Mouse (Mus musculus) kidney, adult 2 months (tissue): ENCODE measurements at regions not wholly inside any gene's neighbourhood (a gene's known extent, or its start where the extent isn't known, plus 50 kb on each side); places are given as distances from the start of the nearest gene placed in this dataset.

Source experiments
- DNase-seq: peaks from one replicate; pipeline ENCODE4 v3.0.0; 2021
- H3K27ac ChIP-seq: fragments of 200-500 bp; 2 replicates; pipeline ENCODE4 v1.5.1; 2012; ENCODE audit warnings: low read depth, low read length, control low read depth, inconsistent platforms; ENCODE audit not compliant: insufficient read depth
- H3K27me3 ChIP-seq: fragments of 200-500 bp; replicated peaks from 2 replicates; pipeline ENCODE4 v1.6.1; 2012; ENCODE audit warnings: mild to moderate bottlenecking, moderate library complexity, low read length, inconsistent platforms; ENCODE audit not compliant: control insufficient read depth, insufficient read depth
- H3K36me3 ChIP-seq: fragments of 200-500 bp; 2 replicates; pipeline ENCODE4 v1.6.1; 2012; ENCODE audit warnings: mild to moderate bottlenecking, moderate library complexity, low read length, inconsistent platforms; ENCODE audit not compliant: control insufficient read depth, insufficient read depth
- H3K4me1 ChIP-seq: fragments of 200-500 bp; 2 replicates; pipeline ENCODE4 v1.6.1; 2011; ENCODE audit warnings: low read length; ENCODE audit not compliant: control insufficient read depth, insufficient read depth
- H3K4me3 ChIP-seq: fragments of 200-500 bp; 2 replicates; pipeline ENCODE4 v1.5.1; 2011; ENCODE audit warnings: mild to moderate bottlenecking, low read depth, low read length, control low read depth; ENCODE audit not compliant: insufficient read depth
- CTCF ChIP-seq: fragments of 200-500 bp; conservative IDR thresholded peaks from 2 replicates; pipeline ENCODE4 v1.5.1; 2011; ENCODE audit warnings: low read depth, mild to moderate bottlenecking, control low read depth, low read length, moderate library complexity, mixed read lengths; ENCODE audit not compliant: insufficient read depth, insufficient read length
- POLR2A ChIP-seq: fragments of 200-500 bp; IDR thresholded peaks from one replicate; pipeline ENCODE4 v1.6.1; 2011; ENCODE audit warnings: low read depth, low read length, control low read depth
- WGBS: fragments of 180-500 bp; shearing (Covaris S2); methylation state at CpG from one replicate; pipeline ENCODE4 v1.1.7; 2018; 5-methylcytosine and 5-hydroxymethylcytosine counted together

DNA sequence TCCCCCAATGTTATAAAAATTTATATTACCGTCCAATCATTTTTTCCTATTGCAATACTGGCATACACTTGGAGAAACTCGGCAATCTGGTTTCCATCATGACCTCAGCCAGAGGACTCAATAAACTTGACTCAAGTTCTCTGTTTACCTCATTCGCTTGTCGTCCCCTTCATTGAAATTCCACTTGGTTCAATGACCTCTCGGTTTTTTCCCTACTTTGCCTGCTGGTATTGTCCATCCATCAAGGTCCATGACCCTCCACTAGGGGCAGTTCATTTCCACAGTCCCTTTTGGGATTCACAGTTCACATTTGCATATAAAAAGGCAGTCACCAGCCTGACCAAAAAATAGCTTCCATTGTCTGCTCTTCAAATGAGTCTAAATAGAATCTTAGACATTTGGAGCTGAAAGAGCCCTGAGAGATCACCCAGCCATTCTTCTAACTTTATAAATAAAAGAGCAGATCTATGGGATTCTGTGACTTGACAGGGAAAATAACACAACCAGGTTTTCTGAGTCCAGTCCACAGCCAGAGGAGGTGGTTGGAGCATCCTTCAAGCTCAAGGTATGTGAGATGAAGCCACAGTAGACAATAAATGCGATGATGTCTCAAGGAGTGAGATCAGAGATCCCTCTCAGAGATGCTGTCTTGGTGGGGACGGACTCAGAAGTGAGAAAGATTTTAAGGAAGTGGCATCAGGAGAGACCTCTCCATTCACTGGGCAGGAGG is 347.4 kb upstream of the Jarid2 start:
- DNase-seq, result peak; percentile 50
- no peak overlapping the region for H3K27ac ChIP-seq
- no peaks in the 10 kb centered on the region for H3K36me3 ChIP-seq
- 69% methylated on average over 7 of the region's 7 CpGs for WGBS
- TF ChIP-seq CTCF (peak; percentile 31; the same call in 1 of the 2 replicates), POLR2A (no peak)
- no peaks in the 10 kb centered on the region for H3K4me1 ChIP-seq
- no peaks in the 10 kb centered on the region for H3K27me3 ChIP-seq
- H3K4me3 ChIP-seq, result no peak overlapping the region

DNA sequence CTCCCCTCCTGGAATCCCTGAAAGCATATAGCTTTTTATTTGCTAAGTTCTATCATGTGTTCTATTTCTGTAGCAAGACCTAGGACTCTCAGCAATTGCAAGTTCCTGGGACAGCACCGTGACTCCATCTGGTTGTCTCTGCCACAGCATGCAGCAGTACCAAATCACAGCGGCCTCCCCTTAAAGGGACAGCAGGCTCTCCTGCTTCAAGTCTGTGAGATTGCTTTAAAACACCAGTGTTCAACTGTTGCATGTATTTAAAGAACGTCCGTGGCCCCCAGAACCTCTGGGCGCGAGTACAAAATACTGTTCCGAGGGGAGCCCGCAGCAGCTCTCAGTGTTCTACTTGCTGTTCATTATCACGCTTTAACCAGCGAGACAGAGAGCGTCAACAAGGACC is 346.0 kb upstream of the Jarid2 start:
- no peak for DNase-seq
- Histone ChIP-seq H3K4me1 (no peaks in the 10 kb centered on the region), H3K27me3 (no peaks in the 10 kb centered on the region), H3K4me3 (no peak overlapping the region), H3K27ac (no peak overlapping the region), H3K36me3 (no peaks in the 10 kb centered on the region)
- TF ChIP-seq CTCF (no peak), POLR2A (no peak)
- WGBS, result 65% methylated on average over 11 of the region's 11 CpGs

DNA sequence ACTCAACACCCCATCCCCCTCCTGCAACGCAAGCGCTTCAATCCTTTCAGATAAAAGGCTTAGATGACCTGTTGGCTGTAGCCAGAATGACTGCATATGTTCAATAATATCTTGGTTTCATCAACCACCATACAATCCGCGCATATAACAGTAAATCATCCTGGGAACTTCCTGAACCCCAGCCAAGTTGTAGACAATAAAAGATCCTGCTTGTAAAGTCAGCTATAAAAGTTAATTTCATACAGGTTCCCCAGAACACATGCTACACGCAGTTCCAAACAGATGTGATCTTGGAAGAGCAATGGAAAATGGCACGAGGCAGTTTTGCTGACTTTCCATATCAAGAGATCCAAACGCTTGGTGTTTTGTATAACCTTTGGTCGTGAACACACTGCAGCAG is 342.5 kb upstream of the Jarid2 start:
- no peak for TF ChIP-seq CTCF
- TF ChIP-seq POLR2A, result no peak
- Histone ChIP-seq H3K27ac (no peak overlapping the region), H3K4me1 (no peaks in the 10 kb centered on the region), H3K36me3 (no peaks in the 10 kb centered on the region), H3K4me3 (no peak overlapping the region), H3K27me3 (no peaks in the 10 kb centered on the region)
- 59% methylated on average over 8 of the region's 8 CpGs for WGBS
- no peak for DNase-seq

DNA sequence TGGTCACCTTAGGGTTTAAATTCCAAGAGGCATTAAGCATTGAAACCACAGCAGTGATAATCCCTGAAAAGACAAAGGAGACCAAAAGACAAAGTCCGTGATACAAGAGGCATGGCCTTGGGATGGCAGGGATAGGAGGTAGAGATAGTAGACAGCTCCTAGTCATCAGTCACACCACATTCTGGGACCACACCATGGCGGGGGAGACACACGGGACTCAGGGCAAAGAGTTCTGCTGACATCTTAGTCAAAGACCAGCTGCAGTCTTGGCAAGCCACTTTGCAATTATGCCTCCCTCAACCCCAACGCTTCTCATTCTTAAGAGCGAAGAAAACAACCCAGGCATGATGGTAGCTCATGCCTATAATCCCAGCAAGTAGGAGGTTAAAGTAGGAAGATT is 339.6 kb upstream of the Jarid2 start:
- H3K4me3 ChIP-seq, result no peak overlapping the region
- H3K27ac ChIP-seq, result no peak overlapping the region
- no peak for TF ChIP-seq POLR2A
- TF ChIP-seq CTCF, result no peak
- no peak for DNase-seq
- 94% methylated on average over 5 of the region's 5 CpGs for WGBS
- no peaks in the 10 kb centered on the region for H3K36me3 ChIP-seq
- no peaks in the 10 kb centered on the region for H3K4me1 ChIP-seq
- no peaks in the 10 kb centered on the region for H3K27me3 ChIP-seq

DNA sequence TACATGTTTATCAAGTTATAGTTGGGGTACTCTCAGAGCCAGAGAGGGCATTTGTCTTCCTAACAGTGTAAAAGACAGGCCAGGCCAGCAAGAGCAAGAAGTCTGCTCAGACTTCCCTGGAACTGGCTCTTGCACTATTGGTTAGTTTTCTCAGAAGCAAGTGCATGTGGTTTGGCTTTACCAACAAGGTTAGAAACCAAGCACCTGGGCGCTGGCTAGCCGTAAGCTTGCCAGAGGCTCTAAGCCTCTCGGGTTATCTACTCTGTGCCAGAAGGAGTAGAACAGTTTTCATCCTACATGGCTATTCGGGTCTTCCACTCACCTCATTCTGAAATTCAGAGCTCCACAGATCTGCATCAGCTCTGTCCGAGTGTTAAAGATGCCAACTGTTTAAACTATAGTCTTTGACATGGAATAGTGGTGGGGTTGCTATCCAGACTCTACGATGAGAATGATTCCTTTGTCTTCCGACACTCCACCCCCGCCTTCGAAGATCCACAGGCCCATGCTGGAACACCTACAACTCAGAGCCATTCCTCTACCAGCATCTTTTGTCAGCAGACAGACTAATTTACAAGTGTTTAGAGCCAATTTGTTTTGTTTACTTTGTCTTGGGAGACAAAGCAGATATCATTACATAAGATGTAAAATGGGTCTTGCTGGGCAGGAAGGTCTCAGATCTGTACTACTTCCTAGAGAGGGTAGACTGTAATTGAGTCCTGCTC is 338.4 kb upstream of the Jarid2 start:
- DNase-seq, result no peak
- Histone ChIP-seq H3K27ac (no peak overlapping the region), H3K4me1 (no peaks in the 10 kb centered on the region), H3K36me3 (no peaks in the 10 kb centered on the region), H3K4me3 (no peak overlapping the region), H3K27me3 (no peaks in the 10 kb centered on the region)
- 95% methylated on average over 9 of the region's 9 CpGs for WGBS
- TF ChIP-seq POLR2A (no peak), CTCF (no peak)

DNA sequence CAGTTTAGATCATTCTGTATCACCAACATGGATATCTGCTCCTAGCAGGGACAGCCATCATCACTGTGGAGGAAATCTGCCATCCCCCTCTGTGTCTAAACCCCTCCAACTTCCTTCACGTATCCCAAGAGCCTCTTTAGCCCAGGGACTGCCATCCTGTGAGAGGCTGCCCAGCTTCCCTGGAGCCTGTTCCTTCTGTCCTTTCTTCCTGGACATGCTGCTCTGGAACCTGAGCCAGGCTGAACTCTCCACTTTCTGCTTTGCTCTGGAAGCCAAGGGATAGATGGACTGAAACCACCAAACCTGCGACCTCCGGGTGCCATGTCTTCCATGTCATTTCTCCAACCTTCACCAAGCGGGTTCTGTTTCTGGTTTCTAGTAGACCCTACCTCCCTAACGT is 335.3 kb upstream of the Jarid2 start:
- Histone ChIP-seq H3K4me1 (no peaks in the 10 kb centered on the region), H3K36me3 (no peaks in the 10 kb centered on the region), H3K27me3 (no peaks in the 10 kb centered on the region), H3K27ac (no peak overlapping the region), H3K4me3 (no peak overlapping the region)
- no peak for DNase-seq
- 95% methylated on average over 5 of the region's 5 CpGs for WGBS
- no peak for TF ChIP-seq POLR2A
- no peak for TF ChIP-seq CTCF

DNA sequence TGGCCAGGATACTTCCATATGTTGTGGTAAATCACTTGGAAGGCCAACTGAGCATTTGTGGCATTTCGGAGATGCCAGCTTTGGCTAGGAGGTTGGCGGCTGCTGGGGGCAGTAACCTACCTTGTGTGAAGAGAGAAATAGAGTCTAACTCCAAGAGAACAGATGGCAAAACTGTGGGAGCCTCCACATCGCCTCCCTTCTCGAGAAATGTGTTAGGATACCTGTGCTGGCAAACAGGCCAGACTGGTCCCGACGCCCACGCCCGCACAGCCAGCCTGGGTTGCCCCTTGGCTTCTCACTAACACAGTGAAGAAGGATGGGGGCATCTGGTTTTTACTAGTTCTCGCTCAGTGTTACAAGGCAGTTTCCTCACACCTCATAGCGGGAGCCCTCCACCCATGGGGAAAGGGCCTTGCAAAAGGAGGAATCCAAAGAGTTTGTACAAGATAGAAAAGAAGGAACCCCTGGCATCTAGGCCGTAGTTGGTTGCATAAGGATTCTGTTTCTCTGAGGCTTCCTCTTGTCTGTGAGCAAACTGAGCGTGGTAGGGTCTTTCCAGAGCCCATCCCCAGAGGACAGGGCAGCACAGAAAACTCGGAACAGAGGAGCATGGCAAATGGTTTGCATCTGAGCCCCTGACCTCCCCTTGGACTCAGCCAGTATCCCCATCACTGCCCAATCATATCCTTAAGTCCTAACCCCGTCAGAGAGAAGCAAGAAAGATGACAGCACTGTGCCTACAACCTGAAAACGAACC is 330.5 kb upstream of the Jarid2 start:
- H3K36me3 ChIP-seq, result no peaks in the 10 kb centered on the region
- H3K4me1 ChIP-seq, result no peaks in the 10 kb centered on the region
- H3K27ac ChIP-seq, result no peak overlapping the region
- no peak overlapping the region for H3K4me3 ChIP-seq
- H3K27me3 ChIP-seq, result no peaks in the 10 kb centered on the region
- 94% methylated on average over 15 of the region's 15 CpGs for WGBS
- no peak for DNase-seq
- TF ChIP-seq POLR2A (no peak), CTCF (no peak)
